Mouse (Mus musculus) liver, embryonic 18 days (tissue): ENCODE measurements around the gene Hist1h2ae. TPM values are rescaled to one million over a fixed set of nuclear protein-coding genes. Genes with fewer than 3 reads are reported as not detected.

ENCODE experiments used
- polyA plus RNA-seq: library from polyadenylated mRNA; depleted of rRNA; stranded (reverse); fragments of >200 nt; gene quantifications from 2 replicates; pipeline ENCODE4 v1.2.3, GENCODE M21; 2012; rRNA removed

Hist1h2ae gene
- polyA plus RNA-seq: 5.8 and 7.7 TPM in 2 replicates

DNA sequence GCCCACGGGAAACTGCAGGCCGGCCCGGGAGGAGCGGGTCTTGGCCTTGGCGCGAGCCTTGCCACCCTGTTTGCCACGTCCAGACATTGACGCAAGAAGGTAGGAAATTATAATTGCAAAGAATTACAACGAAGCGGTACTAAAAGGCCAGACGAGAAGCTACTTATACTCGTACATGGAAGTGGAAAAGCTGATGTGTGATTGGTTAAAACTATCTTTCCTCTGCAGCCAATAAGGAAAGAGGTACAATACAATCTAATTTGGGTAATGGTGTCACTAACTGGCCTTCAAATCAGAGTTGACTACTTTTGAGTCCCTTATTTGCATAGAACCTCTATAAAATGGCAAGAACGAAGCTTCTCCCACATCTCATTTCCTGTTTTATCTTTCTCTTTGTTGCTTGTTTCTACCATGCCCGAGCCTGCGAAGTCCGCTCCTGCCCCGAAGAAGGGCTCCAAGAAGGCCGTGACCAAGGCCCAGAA, at the start of gene Hist1h2ae, which contains the start of gene Hist1h2bg:
Hist1h2ae (minus strand) TSS at position 199 of the 482 bp plus-strand sequence.
Hist1h2bg (plus strand) TSS at position 375 of the 482 bp plus-strand sequence.

DNA sequence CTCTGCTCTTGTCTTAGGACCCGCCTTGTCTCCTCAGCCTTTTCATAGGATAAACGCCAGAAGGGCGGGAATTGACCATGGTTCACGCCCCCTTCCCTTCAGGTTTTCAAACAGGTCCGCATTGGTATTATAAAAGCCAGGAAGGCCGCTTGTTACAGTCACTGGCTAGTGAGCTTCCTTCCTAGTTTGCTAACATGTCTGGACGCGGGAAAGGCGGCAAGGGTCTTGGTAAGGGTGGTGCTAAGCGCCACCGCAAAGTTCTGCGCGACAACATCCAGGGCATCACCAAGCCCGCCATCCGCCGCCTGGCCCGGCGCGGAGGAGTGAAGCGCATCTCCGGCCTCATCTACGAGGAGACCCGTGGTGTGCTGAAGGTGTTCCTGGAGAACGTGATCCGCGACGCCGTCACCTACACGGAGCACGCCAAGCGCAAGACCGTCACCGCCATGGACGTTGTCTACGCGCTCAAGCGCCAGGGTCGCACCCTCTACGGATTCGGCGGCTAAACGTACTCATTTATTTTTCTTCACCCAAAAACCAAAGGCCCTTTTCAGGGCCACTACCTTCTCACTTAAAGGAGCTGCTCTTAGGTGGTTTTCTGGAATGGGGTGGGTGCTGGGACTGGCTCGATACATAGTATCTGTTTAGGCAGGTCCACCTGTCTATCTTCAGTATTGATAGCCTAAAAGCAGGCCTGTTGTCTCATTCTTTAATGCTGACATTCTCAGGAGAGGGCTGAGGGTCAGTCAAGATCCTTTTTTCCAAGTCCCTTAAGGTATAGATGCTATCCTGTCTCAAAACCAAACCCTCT, 10.6 kb upstream of the Hist1h2ae start, which contains the start of gene Hist1h4d:
Hist1h4d (plus strand) TSS at position 191 of the 811 bp plus-strand sequence.

DNA sequence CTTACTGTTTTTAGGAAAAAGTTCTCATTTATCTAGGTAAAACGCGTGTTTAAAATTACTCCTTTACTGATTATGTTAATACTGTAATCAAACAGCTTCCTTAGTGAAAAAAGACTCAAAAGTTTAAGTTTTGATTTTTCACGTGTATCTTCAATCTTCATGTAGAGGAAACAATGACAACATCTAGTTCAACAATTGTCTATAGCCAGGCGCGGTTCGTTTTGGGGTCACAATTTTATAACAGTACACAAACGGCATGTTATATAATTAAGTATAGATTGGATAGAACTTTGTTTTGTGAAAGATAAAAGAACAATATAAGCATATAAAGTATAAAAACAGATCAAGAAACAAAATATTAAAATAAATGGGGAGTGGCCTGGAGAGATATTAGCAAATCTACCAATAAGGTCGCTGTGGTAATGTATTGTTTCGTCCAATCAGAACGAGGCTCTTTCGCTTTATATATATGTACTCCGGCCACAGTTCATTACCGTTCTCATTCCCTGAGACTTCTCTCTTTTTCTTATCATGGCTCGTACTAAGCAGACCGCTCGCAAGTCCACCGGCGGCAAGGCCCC, 4.3 kb upstream of the Hist1h2ae start, which contains the start of gene Hist1h3d:
Hist1h3d (plus strand) TSS at position 493 of the 581 bp plus-strand sequence.

DNA sequence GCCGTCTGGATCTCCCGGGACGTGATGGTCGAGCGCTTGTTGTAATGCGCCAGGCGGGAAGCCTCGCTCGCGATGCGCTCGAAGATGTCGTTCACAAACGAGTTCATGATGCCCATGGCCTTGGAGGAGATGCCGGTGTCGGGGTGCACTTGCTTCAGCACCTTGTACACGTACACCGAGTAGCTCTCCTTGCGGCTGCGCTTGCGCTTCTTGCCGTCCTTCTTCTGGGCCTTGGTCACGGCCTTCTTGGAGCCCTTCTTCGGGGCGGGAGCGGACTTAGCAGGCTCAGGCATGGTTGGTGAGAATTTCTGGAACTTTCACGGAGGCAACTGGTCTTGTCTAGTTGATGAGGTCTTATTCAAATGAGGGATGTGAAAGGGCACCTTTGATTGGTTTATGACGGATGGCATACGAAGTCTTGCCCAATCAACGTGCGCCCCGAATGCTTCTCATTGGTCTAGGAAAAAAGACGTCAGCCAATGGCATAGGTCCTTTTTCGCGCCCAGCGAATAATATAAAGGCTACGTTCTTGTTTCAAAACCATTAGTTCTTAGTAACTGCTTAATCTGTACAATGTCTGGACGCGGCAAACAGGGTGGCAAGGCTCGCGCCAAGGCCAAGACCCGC, 3.0 kb upstream of the Hist1h2ae start, which contains the start of the genes Hist1h2bf and Hist1h2ad:
Hist1h2bf (minus strand) TSS at position 299 of the 627 bp plus-strand sequence.
Hist1h2ad (plus strand) TSS at position 484 of the 627 bp plus-strand sequence.

DNA sequence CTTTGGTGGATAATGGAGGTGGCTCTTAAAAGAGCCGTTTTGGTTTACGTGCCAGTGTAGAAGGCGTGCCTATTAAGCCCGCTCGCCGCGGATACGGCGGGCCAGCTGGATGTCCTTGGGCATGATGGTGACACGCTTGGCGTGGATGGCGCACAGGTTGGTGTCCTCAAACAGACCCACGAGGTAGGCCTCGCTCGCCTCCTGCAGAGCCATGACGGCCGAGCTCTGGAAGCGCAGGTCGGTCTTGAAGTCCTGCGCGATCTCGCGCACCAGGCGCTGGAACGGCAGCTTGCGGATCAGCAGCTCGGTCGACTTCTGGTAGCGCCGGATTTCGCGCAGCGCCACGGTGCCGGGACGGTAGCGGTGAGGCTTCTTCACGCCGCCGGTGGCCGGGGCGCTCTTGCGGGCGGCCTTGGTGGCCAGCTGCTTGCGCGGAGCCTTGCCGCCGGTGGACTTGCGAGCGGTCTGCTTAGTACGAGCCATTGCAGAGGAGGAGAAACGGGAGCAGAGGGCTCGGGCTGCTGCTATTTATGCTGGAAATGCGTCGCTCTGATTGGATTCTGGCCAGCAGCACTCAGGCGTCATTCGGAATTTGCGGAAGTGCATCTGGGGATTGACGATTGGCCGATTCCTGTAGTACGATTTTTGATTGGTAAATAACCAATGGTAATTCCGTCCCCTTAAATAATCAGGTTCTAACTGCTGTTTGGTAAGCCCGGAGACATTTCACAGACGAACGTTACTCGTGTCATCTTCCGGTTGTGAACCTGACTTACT, 8.9 kb downstream of the Hist1h2ae start, which contains the start of gene Hist1h3e:
Hist1h3e (minus strand) TSS at position 487 of the 777 bp plus-strand sequence.

DNA sequence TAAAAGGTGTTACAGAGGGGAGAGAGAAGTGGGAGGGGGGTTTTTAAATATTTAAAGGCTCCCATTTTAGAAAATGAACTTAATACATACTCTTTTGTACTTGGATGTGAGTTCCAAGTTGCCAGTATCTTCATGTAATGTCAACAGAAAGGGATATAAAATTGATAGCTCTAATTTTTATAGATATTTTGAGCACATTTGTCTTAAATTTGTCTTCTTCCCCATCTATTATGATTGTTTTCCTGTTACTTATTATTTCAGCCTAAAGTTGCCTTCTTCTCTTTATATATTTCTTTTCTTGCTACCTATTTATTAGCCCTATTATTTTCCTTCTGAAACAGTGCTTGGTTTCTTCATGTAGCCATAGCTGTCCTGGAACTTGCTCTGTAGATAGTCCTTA, 18.1 kb downstream of the Hist1h2ae start, which contains the start of gene Hist1h1d:
Hist1h1d (plus strand) TSS at position 301 of the 400 bp plus-strand sequence.

DNA sequence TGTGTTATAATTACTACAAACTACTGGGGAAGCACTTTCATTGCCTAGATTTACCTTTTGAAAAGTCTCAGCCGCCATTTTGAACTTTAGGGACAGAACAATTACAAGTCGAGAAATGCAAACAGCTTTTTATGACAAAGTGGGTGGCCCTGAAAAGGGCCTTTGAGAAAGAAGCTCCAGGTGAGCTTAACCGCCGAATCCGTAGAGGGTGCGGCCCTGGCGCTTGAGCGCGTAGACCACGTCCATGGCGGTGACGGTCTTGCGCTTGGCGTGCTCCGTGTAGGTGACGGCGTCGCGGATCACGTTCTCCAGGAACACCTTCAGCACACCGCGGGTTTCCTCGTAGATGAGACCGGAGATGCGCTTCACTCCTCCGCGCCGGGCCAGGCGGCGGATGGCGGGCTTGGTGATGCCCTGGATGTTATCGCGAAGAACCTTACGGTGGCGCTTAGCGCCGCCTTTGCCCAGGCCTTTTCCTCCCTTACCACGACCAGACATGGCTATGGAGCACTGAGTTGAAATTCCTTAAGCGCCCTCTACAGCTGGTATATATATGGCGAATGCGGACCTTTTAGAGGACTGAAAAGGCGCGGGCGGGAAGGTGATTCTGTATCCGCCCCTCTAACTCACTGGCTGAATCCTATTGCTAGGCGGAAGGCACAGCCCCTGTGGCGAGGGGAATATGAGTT, 19.7 kb downstream of the Hist1h2ae start, which contains the start of gene Hist1h4f:
Hist1h4f (minus strand) TSS at position 503 of the 689 bp plus-strand sequence.

DNA sequence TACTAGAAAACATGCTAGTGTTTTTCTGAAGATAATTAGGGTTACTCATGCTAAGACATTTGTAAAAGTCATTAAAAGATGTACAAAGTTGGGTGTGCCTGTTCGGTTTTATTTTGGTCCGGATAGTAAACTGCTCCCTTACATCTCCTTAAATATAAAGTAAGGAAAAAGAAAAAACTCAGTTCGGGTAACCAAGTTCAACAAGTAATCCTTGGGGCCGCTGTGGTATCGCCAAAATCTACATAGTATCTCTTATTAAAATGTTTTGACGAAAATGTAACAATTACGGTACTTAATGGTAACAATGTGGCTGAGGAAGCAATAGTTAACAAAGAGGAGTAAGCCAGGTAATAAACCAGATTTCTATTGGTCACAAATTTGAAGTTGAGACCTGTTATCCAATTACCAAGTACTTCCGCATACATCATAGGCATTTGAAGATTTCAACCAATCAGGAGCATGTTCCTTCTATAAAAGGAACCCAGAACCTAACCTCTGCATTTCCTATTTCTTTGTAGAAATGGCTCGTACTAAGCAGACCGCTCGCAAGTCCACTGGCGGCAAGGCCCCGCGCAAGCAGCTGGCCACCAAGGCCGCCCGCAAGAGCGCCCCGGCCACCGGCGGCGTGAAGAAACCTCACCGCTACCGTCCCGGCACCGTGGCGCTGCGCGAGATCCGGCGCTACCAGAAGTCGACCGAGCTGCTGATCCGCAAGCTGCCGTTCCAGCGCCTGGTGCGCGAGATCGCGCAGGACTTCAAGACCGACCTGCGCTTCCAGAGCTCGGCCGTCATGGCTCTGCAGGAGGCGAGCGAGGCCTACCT, 26.8 kb downstream of the Hist1h2ae start, which contains the start of gene Hist1h3f:
Hist1h3f (plus strand) TSS at position 88 of the 822 bp plus-strand sequence.

DNA sequence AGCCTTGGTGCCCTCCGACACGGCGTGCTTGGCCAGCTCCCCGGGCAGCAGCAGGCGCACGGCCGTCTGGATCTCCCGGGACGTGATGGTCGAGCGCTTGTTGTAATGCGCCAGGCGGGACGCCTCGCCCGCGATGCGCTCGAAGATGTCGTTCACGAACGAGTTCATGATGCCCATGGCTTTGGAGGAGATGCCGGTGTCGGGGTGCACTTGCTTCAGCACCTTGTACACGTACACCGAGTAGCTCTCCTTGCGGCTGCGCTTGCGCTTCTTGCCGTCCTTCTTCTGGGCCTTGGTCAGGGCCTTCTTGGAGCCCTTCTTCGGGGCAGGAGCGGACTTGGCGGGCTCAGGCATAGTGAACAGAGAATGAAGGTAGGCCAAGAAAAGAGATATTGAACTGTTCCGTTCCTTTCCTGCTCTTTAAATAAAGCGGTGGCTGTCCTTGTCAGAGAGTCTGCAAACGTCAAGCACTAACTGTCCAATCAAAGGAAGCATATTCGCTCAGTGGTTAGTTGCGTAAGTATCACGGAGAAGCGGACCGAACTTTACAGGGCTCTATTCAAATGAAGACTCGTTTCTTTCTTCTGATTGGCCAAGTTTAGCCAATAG, 27.9 kb downstream of the Hist1h2ae start, which contains the start of gene Hist1h2bh:
Hist1h2bh (minus strand) TSS at position 394 of the 609 bp plus-strand sequence.

DNA sequence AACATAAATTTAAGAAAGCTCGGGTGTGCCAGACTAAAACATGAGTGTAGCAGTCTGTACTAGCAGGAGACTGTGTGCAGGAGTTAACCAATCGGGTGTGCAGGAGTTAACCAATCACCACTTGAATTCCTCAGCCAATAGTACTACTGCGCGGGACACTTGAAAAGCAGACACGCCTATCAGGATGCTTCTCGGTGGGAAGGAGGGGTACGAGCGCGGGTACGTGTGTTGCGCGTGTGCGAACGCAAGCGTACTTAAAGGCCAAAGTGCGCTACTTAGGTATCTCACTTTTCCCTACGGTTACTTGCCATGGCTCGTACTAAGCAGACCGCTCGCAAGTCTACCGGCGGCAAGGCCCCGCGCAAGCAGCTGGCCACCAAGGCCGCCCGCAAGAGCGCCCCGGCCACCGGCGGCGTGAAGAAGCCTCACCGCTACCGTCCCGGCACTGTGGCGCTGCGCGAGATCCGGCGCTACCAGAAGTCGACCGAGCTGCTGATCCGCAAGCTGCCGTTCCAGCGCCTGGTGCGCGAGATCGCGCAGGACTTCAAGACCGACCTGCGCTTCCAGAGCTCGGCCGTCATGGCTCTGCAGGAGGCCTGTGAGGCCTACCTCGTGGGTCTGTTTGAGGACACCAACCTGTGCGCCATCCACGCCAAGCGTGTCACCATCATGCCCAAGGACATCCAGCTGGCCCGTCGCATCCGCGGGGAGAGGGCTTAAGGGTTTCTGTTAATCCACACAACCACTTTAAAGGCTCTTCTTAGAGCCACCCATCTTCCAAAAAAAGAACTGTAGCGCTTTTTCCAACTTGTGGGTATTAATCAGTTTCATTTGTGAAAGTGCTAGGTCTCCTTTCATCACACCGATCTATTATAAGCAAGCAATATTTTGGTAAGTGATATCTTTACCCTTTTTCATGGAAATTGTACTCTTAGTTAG, 35.6 kb downstream of the Hist1h2ae start, which contains the start of gene Hist1h3g:
Hist1h3g (plus strand) TSS at position 286 of the 939 bp plus-strand sequence.

DNA sequence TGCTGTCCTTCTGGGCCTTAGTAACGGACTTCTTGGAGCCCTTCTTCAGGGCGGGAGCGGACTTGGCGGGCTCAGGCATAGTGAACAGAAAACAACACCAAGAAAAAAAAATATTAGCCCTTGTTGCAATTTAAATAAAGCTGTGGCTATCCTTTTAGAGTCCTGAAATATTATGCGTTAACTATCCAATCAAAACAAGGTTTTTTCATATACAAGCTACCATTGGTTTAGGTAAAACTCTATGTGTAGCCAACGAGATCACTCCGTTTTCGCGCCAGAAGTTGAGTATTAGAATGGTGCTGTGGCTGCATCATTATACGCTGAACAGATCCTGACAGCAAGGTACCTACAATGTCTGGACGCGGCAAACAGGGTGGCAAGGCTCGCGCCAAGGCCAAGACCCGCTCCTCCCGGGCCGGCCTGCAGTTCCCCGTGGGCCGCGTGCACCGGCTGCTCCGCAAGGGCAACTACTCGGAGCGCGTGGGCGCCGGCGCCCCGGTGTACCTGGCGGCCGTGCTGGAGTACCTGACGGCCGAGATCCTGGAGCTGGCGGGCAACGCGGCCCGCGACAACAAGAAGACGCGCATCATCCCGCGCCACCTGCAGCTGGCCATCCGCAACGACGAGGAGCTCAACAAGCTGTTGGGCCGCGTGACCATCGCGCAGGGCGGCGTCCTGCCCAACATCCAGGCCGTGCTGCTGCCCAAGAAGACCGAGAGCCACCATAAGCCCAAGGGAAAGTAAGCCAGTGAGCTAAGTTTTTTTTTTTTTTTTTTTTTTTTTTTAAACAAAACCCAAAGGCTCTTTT, 37.3 kb downstream of the Hist1h2ae start, which contains the start of gene Hist1h2af:
Hist1h2af (plus strand) TSS at position 347 of the 808 bp plus-strand sequence.

DNA sequence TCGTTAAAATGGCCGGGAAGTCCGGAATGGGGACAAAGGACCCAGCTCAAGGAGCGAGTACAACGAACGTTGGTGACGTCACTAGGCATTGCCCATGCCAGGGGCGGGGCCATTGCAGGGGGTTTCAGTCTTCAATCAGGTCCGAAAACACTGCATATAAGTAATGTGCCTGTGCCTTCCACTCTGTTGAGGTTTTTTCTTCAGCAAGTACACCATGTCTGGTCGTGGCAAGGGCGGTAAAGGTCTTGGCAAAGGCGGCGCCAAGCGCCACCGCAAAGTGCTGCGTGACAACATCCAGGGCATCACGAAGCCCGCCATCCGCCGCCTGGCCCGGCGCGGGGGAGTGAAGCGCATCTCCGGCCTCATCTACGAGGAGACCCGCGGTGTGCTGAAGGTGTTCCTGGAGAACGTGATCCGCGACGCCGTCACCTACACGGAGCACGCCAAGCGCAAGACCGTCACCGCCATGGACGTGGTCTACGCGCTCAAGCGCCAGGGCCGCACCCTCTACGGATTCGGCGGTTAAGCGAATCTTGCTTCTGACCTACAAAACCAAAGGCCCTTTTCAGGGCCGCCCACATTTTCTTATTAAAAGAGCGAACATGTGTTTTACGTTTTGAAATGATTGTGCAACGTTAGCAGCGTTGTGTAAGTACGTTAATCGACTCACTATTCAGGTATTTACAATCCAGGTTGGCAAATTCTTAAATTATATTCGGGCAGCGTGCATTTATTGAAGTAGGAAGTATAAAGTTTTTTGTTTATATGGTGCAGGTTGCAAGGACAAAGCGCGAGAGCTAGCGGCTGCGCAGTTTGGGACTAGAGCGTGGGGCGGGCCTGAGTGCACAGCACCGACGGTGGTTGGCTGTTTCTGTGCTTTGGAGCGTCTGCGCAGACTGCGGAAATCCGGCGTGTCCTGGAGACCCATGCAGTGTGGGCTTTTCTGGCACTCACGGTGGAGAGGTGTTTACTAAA, 39.8 kb downstream of the Hist1h2ae start, which contains the start of gene Hist1h4h:
Hist1h4h (plus strand) TSS at position 150 of the 975 bp plus-strand sequence.

